Mouse (Mus musculus): ENCODE results near the gene Vmn1r61. TPM values are rescaled to one million over a fixed set of nuclear protein-coding genes. Genes with fewer than 3 reads are reported as not detected.

The Vmn1r61 gene
- total RNA-seq (2014; rRNA removed) (not detected in 2 replicates), polyA plus RNA-seq (2015; fragmentation: Nextera tagmentation; extraction: Ambion mirVana) (not detected in 2 replicates)

GRCm38 (mm10) chr7:5613195-5613594 is at the start of gene Vmn1r61:
Gene Vmn1r61 (minus strand): TSS chr7:5613295.
- H3K36me3 ChIP-seq (ENCODE audit: insufficient read depth, low read length), result no peaks in the 10 kb centered on the region
- no peak within 1 kb of the TSS for H3K4me2 ChIP-seq (ENCODE audit: low read depth, low read length)
- TF ChIP-seq CTCF (IDR thresholded peaks at IDR 0.05; ENCODE audit: low read depth), result no peak
- DNase-seq (ENCODE audit: low spot score) (no peak), ATAC-seq (no peak)
- H3K4me3 ChIP-seq (ENCODE audit: low read length), result no peak within 1 kb of the TSS
- H3K27me3 ChIP-seq (ENCODE audit: insufficient read depth, low read length), result no peaks in the 10 kb centered on the region
- peaks cover 6% of the 10 kb centered on the region for H3K9me3 ChIP-seq (ENCODE audit: low read length)
- H3K9ac ChIP-seq (replicated peaks; ENCODE audit: low read length), result no peak within 1 kb of the TSS
- H3K27ac ChIP-seq, result no peak within 1 kb of the TSS
- no peaks in the 10 kb centered on the region for H3K4me1 ChIP-seq (ENCODE audit: insufficient read depth, low read length)

Other genes with a start within 250 kb of the Vmn1r61 start
- gene Vmn1r58, start 199.9 kb downstream of the Vmn1r61 start, total RNA-seq (2014; rRNA removed), result not detected in 2 replicates
- not detected in 2 replicates for gene Vmn1r58, start 199.9 kb downstream of the Vmn1r61 start, polyA plus RNA-seq (2015; fragmentation: Nextera tagmentation; extraction: Ambion mirVana)
- gene Vmn1r59, start 156.5 kb downstream of the Vmn1r61 start, total RNA-seq (2014; rRNA removed), result not detected in 2 replicates
- gene Vmn1r59, start 156.5 kb downstream of the Vmn1r61 start, polyA plus RNA-seq (2015; fragmentation: Nextera tagmentation; extraction: Ambion mirVana), result not detected in 2 replicates
- not detected in 2 replicates for gene Vmn2r28, start 119.3 kb downstream of the Vmn1r61 start, total RNA-seq (2014; rRNA removed)
- gene Vmn2r28, start 119.3 kb downstream of the Vmn1r61 start, polyA plus RNA-seq (2015; fragmentation: Nextera tagmentation; extraction: Ambion mirVana), result not detected in 2 replicates
- gene Vmn1r60, start 66.0 kb downstream of the Vmn1r61 start, total RNA-seq (2014; rRNA removed), result not detected in 2 replicates
- gene Vmn1r60, start 66.0 kb downstream of the Vmn1r61 start, polyA plus RNA-seq (2015; fragmentation: Nextera tagmentation; extraction: Ambion mirVana), result not detected in 2 replicates
- not detected in 2 replicates for gene Vmn1r62, start 60.3 kb upstream of the Vmn1r61 start, total RNA-seq (2014; rRNA removed)
- not detected in 2 replicates for gene Vmn1r62, start 60.3 kb upstream of the Vmn1r61 start, polyA plus RNA-seq (2015; fragmentation: Nextera tagmentation; extraction: Ambion mirVana)
- not detected in 2 replicates for gene Vmn1r63, start 192.2 kb upstream of the Vmn1r61 start, total RNA-seq (2014; rRNA removed)
- not detected in 2 replicates for gene Vmn1r63, start 192.2 kb upstream of the Vmn1r61 start, polyA plus RNA-seq (2015; fragmentation: Nextera tagmentation; extraction: Ambion mirVana)

All from hindbrain, postnatal 0 days (tissue).